Mouse (Mus musculus): ENCODE results near the gene Spryd4. TPM values are rescaled to one million over a fixed set of nuclear protein-coding genes. Genes with fewer than 3 reads are reported as not detected.

The Spryd4 gene
- total RNA-seq, 2 experiments from 2014 or later, result 9.2 to 10.2 TPM

Other genes starting within 250 kb of the Spryd4 start
- not detected for gene Hsd17b6, start 204.2 kb downstream of the Spryd4 start, total RNA-seq (2021)
- 1 to 10 TPM; 6.7 to 7.2 TPM for gene Prim1, start 196.6 kb downstream of the Spryd4 start, total RNA-seq (2021)
- gene Naca, start 176.2 kb downstream of the Spryd4 start, total RNA-seq (2021), result 100 to 1,000 TPM; 292 to 297 TPM
- 100 to 1,000 TPM; 120 to 131 TPM for gene Ptges3, start 152.9 kb downstream of the Spryd4 start, total RNA-seq (2021)
- gene Atp5b, start 128.5 kb downstream of the Spryd4 start, total RNA-seq (2021), result 1,000 to 10,000 TPM; 1,550 to 1,901 TPM
- gene Baz2a, start 120.2 kb downstream of the Spryd4 start, total RNA-seq (2021), result 10 to 100 TPM; 31.6 to 44.5 TPM
- 10 to 100 TPM; 12.1 to 15.6 TPM for gene Rbms2, start 31.5 kb downstream of the Spryd4 start, total RNA-seq (2021)
- gene Gls2, start 17.4 kb downstream of the Spryd4 start, total RNA-seq (2021), result 10 to 100 TPM; 31.3 to 33.2 TPM
- not detected for gene Mip, start 14.0 kb upstream of the Spryd4 start, total RNA-seq (2021)
- gene Timeless, start 20.3 kb upstream of the Spryd4 start, total RNA-seq (2021), result 1 to 10 TPM; 5.6 to 5.9 TPM
- not detected for gene Apon, start 42.3 kb upstream of the Spryd4 start, total RNA-seq (2021)
- gene Apof, start 56.9 kb upstream of the Spryd4 start, total RNA-seq (2021), result not detected
- 10 to 100 TPM; 24.0 to 35.6 TPM for gene Stat2, start 58.8 kb upstream of the Spryd4 start, total RNA-seq (2021)
- under 1 TPM; 0.27 to 0.29 TPM for gene Il23a, start 86.9 kb upstream of the Spryd4 start, total RNA-seq (2021)
- gene Pan2, start 91.5 kb upstream of the Spryd4 start, total RNA-seq (2021), result 10 to 100 TPM; 11.3 to 17.2 TPM
- gene Cnpy2, start 110.7 kb upstream of the Spryd4 start, total RNA-seq (2021), result 10 to 100 TPM; 62.9 to 74.4 TPM
- gene Cs, start 125.9 kb upstream of the Spryd4 start, total RNA-seq (2021), result 100 to 1,000 TPM; 214 to 231 TPM
- 10 to 100 TPM; 62.0 to 63.2 TPM for gene Coq10a, start 157.2 kb upstream of the Spryd4 start, total RNA-seq (2021)
- 10 to 100 TPM; 49.3 to 61.7 TPM for gene Ankrd52, start 165.3 kb upstream of the Spryd4 start, total RNA-seq (2021)
- not detected for gene Slc39a5, start 189.4 kb upstream of the Spryd4 start, total RNA-seq (2021)
- gene Nabp2, start 199.7 kb upstream of the Spryd4 start, total RNA-seq (2021), result 10 to 100 TPM; 88.8 to 91.6 TPM
- 10 to 100 TPM; 75.8 to 78.1 TPM for gene Rnf41, start 199.8 kb upstream of the Spryd4 start, total RNA-seq (2021)
- gene Smarcc2, start 247.4 kb upstream of the Spryd4 start, total RNA-seq (2021), result 100 to 1,000 TPM; 238 to 245 TPM

Data from left cerebral cortex, postnatal 36 days (tissue).